Mouse (Mus musculus): Measurements from ENCODE around the gene Sgf29. TPM values are rescaled to one million over a fixed set of nuclear protein-coding genes. Genes with fewer than 3 reads are reported as not detected.
A peak's percentile ranks its signal among the peaks of the same experiment; 100 is the strongest.

The Sgf29 gene
- total RNA-seq, 2 experiments from 2014 or later = 40.1 to 74.6 TPM

DNA sequence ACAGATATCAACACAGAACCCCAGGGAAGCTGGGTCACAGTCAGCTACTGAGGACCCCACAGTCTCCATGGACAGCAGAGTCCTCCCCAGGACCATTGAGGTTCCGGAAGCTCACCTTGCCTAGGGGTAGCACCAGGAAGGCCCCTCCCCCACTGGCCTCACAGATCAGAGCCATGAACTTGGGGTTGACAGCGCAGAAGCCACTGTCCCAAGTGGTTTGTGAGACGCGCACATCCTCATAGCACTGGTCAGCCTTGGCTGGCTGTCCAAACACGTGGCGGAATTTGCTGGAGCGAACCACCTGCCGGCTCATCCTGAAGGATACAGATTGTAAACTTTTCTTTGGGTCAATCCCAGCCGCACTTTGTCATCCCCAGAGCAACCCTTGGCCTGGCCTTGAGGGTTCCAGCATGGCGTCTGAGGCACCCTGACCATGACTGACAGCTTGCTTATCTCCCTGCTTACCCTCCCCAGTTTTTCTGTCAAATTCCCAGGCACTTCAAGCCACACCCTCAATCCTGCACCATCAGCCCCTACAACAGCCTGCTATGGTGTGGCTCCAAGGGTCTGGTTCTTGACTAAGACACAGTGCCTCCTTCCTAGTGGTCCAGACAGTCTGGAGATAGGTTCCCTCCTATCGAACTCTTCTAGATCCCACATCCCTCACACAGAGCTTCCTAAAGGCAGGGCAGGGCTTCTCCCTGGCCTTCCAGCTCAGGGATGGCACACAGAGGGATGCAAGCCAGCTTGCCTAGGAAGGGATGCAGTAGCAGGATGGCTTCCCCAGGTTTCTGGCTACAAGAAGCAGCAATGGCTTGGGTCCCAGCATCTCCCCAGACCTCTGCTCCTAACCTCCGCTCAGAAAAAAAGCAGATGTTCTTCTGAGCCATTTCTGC lies 54.0 kb downstream of the Sgf29 start:
- no peak for ATAC-seq (replicated peaks; ENCODE audit: poor library complexity)

DNA sequence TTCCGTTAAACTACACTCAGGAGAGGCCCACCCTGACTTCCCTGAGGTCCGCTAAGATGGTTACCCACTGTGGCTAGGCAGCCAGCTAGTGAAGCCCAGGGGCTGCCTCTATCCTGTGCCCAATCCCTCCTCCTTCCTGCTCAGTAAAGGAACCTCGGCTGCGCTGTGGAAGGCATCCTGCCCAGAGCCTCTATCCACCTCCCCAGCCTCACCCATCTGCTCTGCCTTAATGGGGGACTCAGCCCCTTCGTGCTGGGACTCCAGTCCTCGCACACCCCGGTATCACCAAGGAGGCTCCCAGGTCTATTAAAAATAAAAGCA lies 54.6 kb downstream of the Sgf29 start:
- ATAC-seq (replicated peaks; ENCODE audit: poor library complexity) = no peak

DNA sequence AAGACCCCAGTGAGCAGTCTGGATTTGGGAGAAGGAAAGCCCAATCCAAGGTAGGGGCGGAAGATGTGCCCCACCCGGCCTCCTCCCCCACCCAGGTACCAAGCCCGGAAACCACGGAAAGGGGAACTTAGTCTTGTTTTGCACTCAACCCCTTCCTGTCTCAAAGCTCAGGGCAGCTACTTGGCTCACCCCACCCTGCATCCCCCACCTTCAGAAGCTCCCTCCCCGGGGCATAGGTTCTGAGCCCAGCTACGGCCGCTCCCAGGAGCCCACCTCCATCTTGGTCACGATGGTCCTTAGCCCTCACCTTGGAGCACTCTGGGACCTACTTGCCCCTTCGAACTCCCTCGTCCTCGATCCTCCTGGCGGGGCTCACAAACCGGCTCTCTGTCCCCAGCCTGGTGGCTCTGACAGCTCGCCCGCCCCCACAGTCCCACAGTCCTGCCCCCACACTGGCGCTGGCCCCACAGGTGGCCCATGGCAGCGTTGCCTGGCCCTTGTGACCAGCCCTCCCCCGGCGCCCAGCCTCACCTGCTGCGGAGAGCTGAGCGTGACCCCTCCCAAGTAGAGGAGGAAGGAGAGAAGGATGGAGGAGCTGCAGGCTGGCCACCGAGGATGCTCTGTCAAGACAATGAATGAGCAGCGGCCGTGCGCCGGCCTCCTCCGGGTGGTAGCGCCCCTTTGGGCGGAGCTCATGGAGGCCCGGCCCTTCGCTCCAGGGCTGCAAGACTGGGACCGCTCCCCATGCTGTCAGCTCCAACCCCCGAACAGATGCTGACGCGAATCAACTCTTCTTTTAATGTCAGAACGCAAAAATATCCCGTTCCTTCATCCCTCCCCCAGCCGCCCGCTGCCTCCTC lies 55.2 kb downstream of the Sgf29 start:
- peak; percentile 61 for ATAC-seq (replicated peaks; ENCODE audit: poor library complexity)

DNA sequence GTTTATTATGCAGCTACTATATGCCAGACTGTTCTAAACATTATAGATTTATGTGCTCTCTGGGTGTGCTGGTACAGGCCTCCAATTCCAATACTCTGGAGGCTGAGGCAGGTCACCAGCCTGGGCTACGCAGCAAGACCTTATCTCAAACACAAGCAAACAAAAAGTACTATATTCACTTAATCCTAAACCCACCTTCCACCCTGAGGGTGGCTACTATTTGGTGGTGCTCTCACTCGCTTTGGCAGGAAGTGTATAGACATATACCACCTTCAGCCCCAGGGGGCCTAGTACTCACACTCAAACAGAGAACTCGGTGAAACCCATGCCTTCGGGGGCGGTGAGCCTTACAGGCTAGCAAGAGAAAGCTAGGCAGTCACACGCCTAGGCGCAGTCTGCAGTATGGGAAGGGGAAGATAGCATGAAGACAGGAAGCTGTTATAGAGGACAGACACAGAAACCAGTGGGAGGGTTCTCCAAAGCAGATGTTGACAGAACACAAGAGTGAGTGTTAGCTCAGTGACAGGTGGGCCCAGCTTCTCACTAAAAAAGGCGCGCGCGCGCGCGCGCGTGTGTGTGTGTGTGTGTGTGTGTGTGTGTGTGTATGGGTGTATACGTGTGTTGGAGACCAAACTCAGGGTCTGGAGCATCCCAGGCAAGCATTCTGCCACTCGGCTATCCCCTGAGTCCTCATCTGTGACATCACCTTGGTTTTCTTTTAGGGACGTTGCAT lies 58.5 kb downstream of the Sgf29 start, which contains the start of gene Coro1a:
Gene Coro1a, minus strand, starts transcription at position 346 of the 733 bp plus-strand sequence.
- peak; percentile 49 for ATAC-seq (replicated peaks; ENCODE audit: poor library complexity)

DNA sequence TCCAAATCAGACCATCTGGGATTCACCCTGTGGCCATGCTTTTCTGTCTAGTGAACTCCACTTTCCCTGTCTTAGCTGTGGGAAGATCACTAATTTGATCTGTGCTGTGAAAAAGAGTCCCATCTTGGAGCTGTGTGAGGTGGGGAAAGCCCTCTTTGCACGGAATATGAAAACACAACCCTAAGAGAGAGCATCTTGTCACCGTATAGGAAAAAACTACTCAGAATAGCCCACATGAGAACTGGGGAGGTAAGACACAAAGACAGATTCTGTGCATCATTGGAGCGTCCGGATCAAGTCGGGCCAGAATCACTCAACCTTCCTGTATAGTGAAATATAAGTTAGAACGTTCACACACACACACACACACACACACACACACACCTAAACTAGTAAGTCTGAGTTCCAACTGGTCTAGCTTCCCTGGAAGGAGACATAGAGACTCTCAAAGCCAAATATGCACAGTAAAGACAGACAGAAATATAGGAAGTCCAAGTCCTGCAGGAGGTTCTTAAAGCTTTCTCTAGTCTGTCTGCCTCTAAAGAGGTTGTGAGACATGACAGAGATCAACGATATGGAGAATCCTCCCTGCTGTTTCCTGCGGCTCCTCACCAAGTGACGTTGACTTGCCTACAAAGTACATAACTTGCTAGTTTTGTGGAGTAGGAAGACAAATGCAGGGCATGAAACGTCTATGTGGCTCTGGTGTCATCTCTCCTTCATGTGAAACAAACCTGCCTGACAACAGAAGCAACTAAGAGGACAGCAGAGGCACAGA lies 59.3 kb downstream of the Sgf29 start:
- ATAC-seq (replicated peaks; ENCODE audit: poor library complexity) = no peak

DNA sequence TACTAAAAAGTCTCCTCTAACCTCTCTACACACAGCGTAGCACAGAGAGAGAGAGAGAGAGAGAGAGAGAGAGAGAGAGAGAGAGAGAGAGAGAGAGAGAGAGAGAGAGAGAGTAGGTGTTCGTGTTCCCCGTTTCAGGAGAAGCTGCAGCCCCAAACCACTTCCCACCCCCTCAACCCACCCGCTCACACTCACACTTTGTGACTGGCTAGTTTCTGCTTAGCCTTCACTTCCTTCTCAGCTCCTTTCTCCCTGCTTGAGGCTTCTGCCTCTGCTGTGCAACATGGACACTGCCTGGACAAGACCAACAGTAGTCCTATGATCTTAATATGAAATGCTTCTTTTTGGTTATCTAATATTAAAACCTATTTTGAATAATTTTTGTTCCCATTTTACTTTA lies 61.2 kb downstream of the Sgf29 start:
- ATAC-seq (replicated peaks; ENCODE audit: poor library complexity) = peak; percentile 47; the same call in 1 of the 2 replicates

DNA sequence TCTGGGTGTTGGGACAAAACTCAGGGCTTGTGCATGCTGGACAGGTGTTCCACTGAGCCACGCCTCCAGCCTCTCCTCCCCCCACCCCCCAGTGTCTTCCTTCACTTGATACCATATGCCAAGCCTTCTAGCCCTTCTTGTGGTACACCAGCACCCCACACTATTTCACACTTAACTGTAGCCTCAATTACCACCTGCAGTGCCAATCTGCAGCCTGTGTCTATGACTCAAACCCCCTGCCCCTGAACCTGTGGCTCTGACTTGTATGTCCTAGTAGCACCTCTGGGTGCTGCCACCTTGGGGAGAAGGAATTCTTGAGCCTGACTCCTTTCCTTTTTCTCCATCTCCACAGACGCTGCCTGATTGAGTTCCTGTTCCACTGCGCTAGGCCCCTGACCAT lies 62.8 kb downstream of the Sgf29 start:
- no peak for ATAC-seq (replicated peaks; ENCODE audit: poor library complexity)

DNA sequence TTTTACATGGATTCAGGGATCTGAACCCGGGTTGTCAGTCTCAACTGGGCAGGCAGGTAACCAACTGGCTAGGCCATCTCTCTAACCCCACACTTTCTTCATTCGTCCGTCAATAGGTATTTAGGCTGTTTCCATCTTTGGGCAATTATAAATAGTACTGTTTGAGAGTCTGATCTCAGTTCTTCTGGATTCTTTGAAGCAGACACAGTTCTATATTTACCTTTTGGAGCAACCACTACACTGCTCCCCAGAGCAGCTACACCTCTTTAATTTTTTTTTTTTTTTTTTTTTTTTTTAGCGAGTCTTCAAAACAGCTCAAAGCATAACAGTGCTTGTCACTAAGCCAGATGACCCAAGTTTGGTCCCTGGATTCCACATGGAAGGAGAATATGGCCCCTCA lies 66.6 kb downstream of the Sgf29 start:
- no peak for ATAC-seq (replicated peaks; ENCODE audit: poor library complexity)

DNA sequence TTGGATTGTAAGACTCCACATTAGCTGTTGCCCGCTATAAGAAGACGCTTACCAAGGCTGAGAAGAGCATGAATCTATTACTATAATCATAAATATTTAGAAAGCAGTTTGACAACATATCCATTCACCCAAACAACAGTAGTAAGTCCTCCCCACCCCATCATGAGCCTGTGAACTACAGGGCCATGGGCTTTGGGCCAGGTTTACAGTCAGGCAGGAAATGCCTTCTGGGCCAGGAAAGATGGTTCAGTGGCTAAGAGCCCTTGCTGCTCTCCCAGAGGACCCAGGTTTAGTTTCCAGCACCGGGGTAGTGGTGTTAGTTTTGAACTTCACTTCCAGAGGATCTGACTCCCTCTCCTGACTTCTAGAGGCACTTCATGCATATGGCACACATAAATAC lies 68.5 kb downstream of the Sgf29 start:
- no peak for ATAC-seq (replicated peaks; ENCODE audit: poor library complexity)

DNA sequence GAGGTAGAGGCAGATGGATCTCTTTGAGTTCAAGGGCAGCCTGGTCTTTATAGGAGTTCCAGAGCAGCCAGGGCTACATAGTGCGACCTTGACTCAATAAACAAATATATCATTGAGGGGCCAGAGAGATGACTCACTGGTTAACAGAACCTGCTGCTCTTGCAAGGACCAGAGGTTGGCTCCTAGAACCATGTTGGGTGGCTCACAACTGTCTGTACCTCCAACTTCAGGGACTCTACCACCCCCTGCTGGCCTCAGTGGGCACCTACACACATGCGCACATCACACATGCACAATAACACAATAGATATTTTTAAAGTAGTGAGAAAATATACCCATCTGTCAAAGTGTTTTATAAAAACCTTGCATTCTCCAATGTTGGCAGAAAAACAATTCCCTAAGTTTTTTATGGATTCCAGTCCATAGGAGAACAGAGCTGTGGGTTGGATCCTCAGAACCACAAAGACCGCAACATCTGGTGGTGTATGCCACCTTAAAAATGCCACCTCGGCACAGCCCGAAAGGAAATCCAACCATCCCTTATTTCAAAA lies 69.8 kb downstream of the Sgf29 start:
- ATAC-seq (replicated peaks; ENCODE audit: poor library complexity) = peak; percentile 54; the same call in 1 of the 2 replicates

DNA sequence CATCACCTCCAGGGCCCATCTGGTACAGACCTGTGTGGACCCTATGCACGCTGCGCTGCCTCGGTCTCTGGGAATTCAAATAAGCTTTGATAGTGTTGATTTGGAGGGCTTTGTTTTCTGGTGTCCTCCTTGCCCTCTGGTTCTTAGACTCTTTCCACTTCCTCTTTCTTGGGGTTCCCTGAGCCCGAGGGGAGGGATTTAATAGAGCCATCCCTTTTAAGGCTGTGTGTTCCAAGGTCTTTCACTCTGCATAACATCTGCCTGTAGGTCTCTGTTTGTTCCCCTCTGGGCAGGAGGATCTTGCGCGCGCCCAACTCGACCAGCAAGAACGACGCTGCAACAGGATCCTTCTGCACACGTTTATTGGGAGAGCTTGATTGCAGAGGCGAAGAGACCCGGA lies 72.5 kb downstream of the Sgf29 start:
- ATAC-seq (replicated peaks; ENCODE audit: poor library complexity) = peak; percentile 69

Other genes starting within 250 kb of the Sgf29 start
- gene Cd19, start 234.4 kb upstream of the Sgf29 start, total RNA-seq (2015) = not detected in 2 replicates
- not detected in 2 replicates for gene Cd19, start 234.4 kb upstream of the Sgf29 start, total RNA-seq (2017)
- gene Rabep2, start 220.6 kb upstream of the Sgf29 start, total RNA-seq (2015) = 4.0 and 4.9 TPM in 2 replicates
- gene Rabep2, start 220.6 kb upstream of the Sgf29 start, total RNA-seq (2017) = 12.9 and 19.5 TPM in 2 replicates
- gene Atp2a1, start 186.2 kb upstream of the Sgf29 start, total RNA-seq (2015) = not detected in 2 replicates
- not detected in 2 replicates for gene Atp2a1, start 186.2 kb upstream of the Sgf29 start, total RNA-seq (2017)
- gene Sh2b1, start 173.9 kb upstream of the Sgf29 start, total RNA-seq (2015) = 33.4 and 36.3 TPM in 2 replicates
- 19.3 and 20.1 TPM in 2 replicates for gene Sh2b1, start 173.9 kb upstream of the Sgf29 start, total RNA-seq (2017)
- gene Tufm, start 161.9 kb upstream of the Sgf29 start, total RNA-seq (2015) = 89.9 and 97.9 TPM in 2 replicates
- 85.6 and 89.2 TPM in 2 replicates for gene Tufm, start 161.9 kb upstream of the Sgf29 start, total RNA-seq (2017)
- gene Atxn2l, start 145.9 kb upstream of the Sgf29 start, total RNA-seq (2015) = 86.9 and 88.6 TPM in 2 replicates
- 29.0 and 29.5 TPM in 2 replicates for gene Atxn2l, start 145.9 kb upstream of the Sgf29 start, total RNA-seq (2017)
- gene Eif3c, start 82.9 kb upstream of the Sgf29 start, total RNA-seq (2015) = 198 and 210 TPM in 2 replicates
- gene Eif3c, start 82.9 kb upstream of the Sgf29 start, total RNA-seq (2017) = 226 and 261 TPM in 2 replicates
- 1.1 and 1.9 TPM in 2 replicates for gene Apobr, start 64.4 kb upstream of the Sgf29 start, total RNA-seq (2015)
- gene Apobr, start 64.4 kb upstream of the Sgf29 start, total RNA-seq (2017) = 4.2 and 4.9 TPM in 2 replicates
- 33.0 and 36.3 TPM in 2 replicates for gene Cln3, start 63.5 kb upstream of the Sgf29 start, total RNA-seq (2015)
- gene Cln3, start 63.5 kb upstream of the Sgf29 start, total RNA-seq (2017) = 9.2 and 19.9 TPM in 2 replicates
- 0.81 TPM in 1 of 2 replicates, not detected in the other for gene Il27, start 54.4 kb upstream of the Sgf29 start, total RNA-seq (2015)
- gene Il27, start 54.4 kb upstream of the Sgf29 start, total RNA-seq (2017) = 0.29 and 1.1 TPM in 2 replicates
- 0.17 and 1.6 TPM in 2 replicates for gene Nupr1, start 18.4 kb upstream of the Sgf29 start, total RNA-seq (2015)
- gene Nupr1, start 18.4 kb upstream of the Sgf29 start, total RNA-seq (2017) = 0.92 and 1.3 TPM in 2 replicates
- 1.7 and 3.2 TPM in 2 replicates for gene Sult1a1, start 27.1 kb downstream of the Sgf29 start, total RNA-seq (2015)
- gene Sult1a1, start 27.1 kb downstream of the Sgf29 start, total RNA-seq (2017) = 1.0 and 3.6 TPM in 2 replicates
- gene Bola2, start 46.1 kb downstream of the Sgf29 start, total RNA-seq (2015) = 89.8 and 95.2 TPM in 2 replicates
- gene Bola2, start 46.1 kb downstream of the Sgf29 start, total RNA-seq (2017) = 168 and 218 TPM in 2 replicates
- 4.2 and 4.8 TPM in 2 replicates for gene Slx1b, start 46.5 kb downstream of the Sgf29 start, total RNA-seq (2015)
- gene Slx1b, start 46.5 kb downstream of the Sgf29 start, total RNA-seq (2017) = 4.6 and 4.7 TPM in 2 replicates
- gene Coro1a, start 58.5 kb downstream of the Sgf29 start, total RNA-seq (2015) = 259 and 365 TPM in 2 replicates
- 366 and 525 TPM in 2 replicates for gene Coro1a, start 58.5 kb downstream of the Sgf29 start, total RNA-seq (2017)
- gene Mapk3, start 110.3 kb downstream of the Sgf29 start, total RNA-seq (2015) = 86.5 and 106 TPM in 2 replicates
- gene Mapk3, start 110.3 kb downstream of the Sgf29 start, total RNA-seq (2017) = 36.0 and 41.3 TPM in 2 replicates
- gene Gdpd3, start 117.0 kb downstream of the Sgf29 start, total RNA-seq (2015) = 8.4 and 13.3 TPM in 2 replicates
- 7.1 and 7.7 TPM in 2 replicates for gene Gdpd3, start 117.0 kb downstream of the Sgf29 start, total RNA-seq (2017)
- 25.4 and 32.4 TPM in 2 replicates for gene Ypel3, start 127.6 kb downstream of the Sgf29 start, total RNA-seq (2015)
- 11.8 and 15.1 TPM in 2 replicates for gene Ypel3, start 127.6 kb downstream of the Sgf29 start, total RNA-seq (2017)
- gene Tbx6, start 132.2 kb downstream of the Sgf29 start, total RNA-seq (2015) = 0.34 and 0.42 TPM in 2 replicates
- gene Tbx6, start 132.2 kb downstream of the Sgf29 start, total RNA-seq (2017) = 0.14 TPM in 1 of 2 replicates, not detected in the other
- 209 and 216 TPM in 2 replicates for gene Ppp4c, start 143.2 kb downstream of the Sgf29 start, total RNA-seq (2015)
- gene Ppp4c, start 143.2 kb downstream of the Sgf29 start, total RNA-seq (2017) = 113 and 131 TPM in 2 replicates
- not detected in 2 replicates for gene Fam57b, start 148.4 kb downstream of the Sgf29 start, total RNA-seq (2015)
- gene Fam57b, start 148.4 kb downstream of the Sgf29 start, total RNA-seq (2017) = not detected in 2 replicates
- not detected in 2 replicates for gene 4930451I11Rik, start 182.3 kb downstream of the Sgf29 start, total RNA-seq (2015)
- gene 4930451I11Rik, start 182.3 kb downstream of the Sgf29 start, total RNA-seq (2017) = not detected in 2 replicates
- gene Doc2a, start 198.1 kb downstream of the Sgf29 start, total RNA-seq (2015) = not detected in 2 replicates
- gene Doc2a, start 198.1 kb downstream of the Sgf29 start, total RNA-seq (2017) = 0.07 TPM in 1 of 2 replicates, not detected in the other
- 21.8 and 27.5 TPM in 2 replicates for gene Hirip3, start 212.7 kb downstream of the Sgf29 start, total RNA-seq (2015)
- gene Hirip3, start 212.7 kb downstream of the Sgf29 start, total RNA-seq (2017) = 215 and 246 TPM in 2 replicates
- 83.1 and 83.9 TPM in 2 replicates for gene Ino80e, start 213.1 kb downstream of the Sgf29 start, total RNA-seq (2015)
- 36.3 and 38.5 TPM in 2 replicates for gene Ino80e, start 213.1 kb downstream of the Sgf29 start, total RNA-seq (2017)
- 16.5 and 19.4 TPM in 2 replicates for gene Taok2, start 235.4 kb downstream of the Sgf29 start, total RNA-seq (2015)
- 30.2 and 32.6 TPM in 2 replicates for gene Taok2, start 235.4 kb downstream of the Sgf29 start, total RNA-seq (2017)